16 mouse cellular contexts compared by ENCODE assay signal in genomic region chr11:100831396-100831795, GRCm38 (mm10). TPM values are rescaled to one million over a fixed set of nuclear protein-coding genes. Genes with fewer than 3 reads are reported as not detected.
A peak's percentile ranks its signal among the peaks of the same experiment; 100 is the strongest.
DNase-seq lines count a peak whose midpoint lies in the region; ATAC-seq and TF ChIP-seq lines count a peak whose summit lies in the region.
"Had no signal": no experiment of that assay in that cellular context is flagged by ENCODE, and none has a peak within 500 bp of the region (broad histone marks: within the 10 kb centered on the region; RNA-seq: fewer than 3 reads in every experiment).

No protein-coding gene starts in this region.

- ATAC-seq in CD4-positive, CD25-positive, alpha-beta regulatory T cell, adult 4 months, result peak; percentile 68
- ATAC-seq: forebrain, embryonic 15.5 days; intestine, postnatal 0 days had no signal

- TF ChIP-seq POLR2A in heart, adult 2 months (IDR thresholded peaks at IDR 0.05; ENCODE audit: insufficient read depth, low read depth, low read length), result no peak

- no peak for TF ChIP-seq EP300 in heart, adult 2 months (IDR thresholded peaks at IDR 0.05; ENCODE audit: insufficient read depth, low read depth, low read length)

- no peaks in the 10 kb centered on the region for H3K9me3 ChIP-seq in hindbrain, embryonic 10.5 days
- H3K9me3 ChIP-seq: forebrain, embryonic 15.5 days; hindbrain, embryonic 13.5 days had no signal

- no peaks in the 10 kb centered on the region for H3K27me3 ChIP-seq in heart, adult 2 months (ENCODE audit: control insufficient read depth, insufficient read depth, low read length)
- no peaks in the 10 kb centered on the region for H3K27me3 ChIP-seq in hindbrain, embryonic 10.5 days (ENCODE audit: insufficient read depth, poor library complexity, severe bottlenecking)
- H3K27me3 ChIP-seq: hindbrain, embryonic 13.5 days had no signal

- no peak for DNase-seq in heart, adult 2 months
- DNase-seq in heart, adult 9 months (ENCODE audit: low spot score in 2 of 2), result no peak
- peak; percentile 70 for DNase-seq in A20 (ENCODE audit: low read depth, low spot score)
- DNase-seq in naive thymus-derived CD4-positive, alpha-beta T cell, adult 2 months (ENCODE audit: low read depth), result peak; percentile 44
- DNase-seq in hindbrain, embryonic 10.5 days (ENCODE audit: low spot score), result no peak
- no peak for DNase-seq in gastrocnemius, postnatal 10 days
- DNase-seq: adrenal gland, postnatal 14 days; cerebellum, adult 11-12 months; cerebellum, adult 9-11 months; gastrocnemius, postnatal 14 days; heart, postnatal 4 days; kidney, adult 8-10 months had no signal

- peaks cover 22% of the 10 kb centered on the region for H3K4me1 ChIP-seq in heart, adult 2 months (ENCODE audit: control insufficient read depth, insufficient read depth, low read length)
- H3K4me1 ChIP-seq in hindbrain, embryonic 10.5 days (replicated peaks), result no peaks in the 10 kb centered on the region

- 54% methylated on average over 10 of the region's 10 CpGs for WGBS in heart, adult 2 months
- WGBS in hindbrain, embryonic 10.5 days, result 84% methylated on average over 10 of the region's 10 CpGs

- TF ChIP-seq CTCF in heart, adult 2 months (IDR thresholded peaks at IDR 0.05), result no peak

- H3K36me3 ChIP-seq in heart, adult 2 months (ENCODE audit: control insufficient read depth, insufficient read depth, low read length), result peaks cover 9% of the 10 kb centered on the region; the same call in 1 of the 2 replicates
- no peaks in the 10 kb centered on the region for H3K36me3 ChIP-seq in hindbrain, embryonic 10.5 days
- H3K36me3 ChIP-seq: forebrain, embryonic 15.5 days; hindbrain, embryonic 13.5 days had no signal

- H3K27ac ChIP-seq in heart, adult 2 months, result peak overlapping the region; percentile 54
- H3K27ac ChIP-seq in hindbrain, embryonic 10.5 days, result no peak overlapping the region
- H3K27ac ChIP-seq: forebrain, embryonic 15.5 days; hindbrain, embryonic 13.5 days had no signal

- H3K9ac ChIP-seq in heart, adult 2 months (ENCODE audit: low read depth, low read length), result no peak overlapping the region
- H3K9ac ChIP-seq: forebrain, embryonic 15.5 days; hindbrain, embryonic 13.5 days had no signal

- intact Hi-C loops in heart, adult 2 months (cut with DNase I), result no loop called here

- H3K79me2 ChIP-seq in heart, adult 2 months (replicated peaks; ENCODE audit: control insufficient read depth, insufficient read depth, low read length), result peaks cover 4% of the 10 kb centered on the region; the same call in 1 of the 2 replicates

- H3K4me3 ChIP-seq in heart, adult 2 months, result no peak overlapping the region
- H3K4me3 ChIP-seq in hindbrain, embryonic 10.5 days, result no peak overlapping the region
- H3K4me3 ChIP-seq: forebrain, embryonic 15.5 days; hindbrain, embryonic 13.5 days had no signal

RNA-seq across cellular contexts. Expression of gene Stat5b, which starts 19.1 kb away (rescaled TPM):
- 10 to 100 TPM; 58.6 to 65.2 TPM for total RNA-seq in heart, adult 2 months (2021)
- 35.4 and 50.7 TPM in 2 replicates for polyA plus RNA-seq in heart, adult 2 months (2012; rRNA removed)
- 10 to 100 TPM; 39.3 to 53.2 TPM for polyA plus RNA-seq in CD4-positive, CD25-positive, alpha-beta regulatory T cell, adult 4 months (2017; shearing (Covaris generic))
- 13.6 and 14.8 TPM in 2 replicates for polyA plus RNA-seq in hindbrain, embryonic 10.5 days (2016; fragmentation: Nextera tagmentation; extraction: Ambion mirVana)
- total RNA-seq in gastrocnemius, postnatal 10 days (2021), result 100 to 1,000 TPM; 107 to 114 TPM

RNA-seq across cellular contexts. Expression of gene Stat5a, which starts 27.8 kb away (rescaled TPM):
- 10 to 100 TPM; 20.3 to 22.3 TPM for total RNA-seq in heart, adult 2 months (2021)
- 24.3 and 26.6 TPM in 2 replicates for polyA plus RNA-seq in heart, adult 2 months (2012; rRNA removed)
- 10 to 100 TPM; 37.9 to 52.4 TPM for polyA plus RNA-seq in CD4-positive, CD25-positive, alpha-beta regulatory T cell, adult 4 months (2017; shearing (Covaris generic))
- polyA plus RNA-seq in hindbrain, embryonic 10.5 days (2016; fragmentation: Nextera tagmentation; extraction: Ambion mirVana), result 2.0 and 2.8 TPM in 2 replicates
- total RNA-seq in gastrocnemius, postnatal 10 days (2021), result 10 to 100 TPM; 29.6 to 32.7 TPM

Comparison
In these comparisons a context has a peak if more than half of its experiments do, and no peak if none do; other contexts are left out.
1. DNase-seq: peak in A20 (single experiment) and naive thymus-derived CD4-positive, alpha-beta T cell, adult 2 months (single experiment); none in heart, adult 2 months (0 of 2), heart, adult 9 months (0 of 2), hindbrain, embryonic 10.5 days (single experiment) and gastrocnemius, postnatal 10 days (single experiment).